Mouse (Mus musculus): Measurements from ENCODE around the gene Prkg2. TPM values are rescaled to one million over a fixed set of nuclear protein-coding genes. Genes with fewer than 3 reads are reported as not detected.

Prkg2 gene
- polyA plus RNA-seq, 1 experiment from 2014 or later = 1.1 TPM

GRCm38 (mm10) chr5:99010448-99011151 lies 26.6 kb downstream of the Prkg2 start:
- 89% methylated on average over 14 of the region's 14 CpGs for WGBS
- ATAC-seq (ENCODE audit: low FRiP score) = no peak
- no peaks in the 10 kb centered on the region for H3K27me3 ChIP-seq
- H3K4me2 ChIP-seq = no peak overlapping the region
- H3K9me3 ChIP-seq = no peaks in the 10 kb centered on the region
- H3K4me3 ChIP-seq = no peak overlapping the region
- no peaks in the 10 kb centered on the region for H3K4me1 ChIP-seq (replicated peaks)
- no peaks in the 10 kb centered on the region for H3K36me3 ChIP-seq
- no peak overlapping the region for H3K9ac ChIP-seq
- no peak overlapping the region for H3K27ac ChIP-seq

- Histone ChIP-seq H3K9ac (no peak overlapping the region), H3K9me3 (no peaks in the 10 kb centered on the region), H3K4me3 (no peak overlapping the region), H3K4me2 (no peak overlapping the region), H3K27ac (no peak overlapping the region), H3K36me3 (no peaks in the 10 kb centered on the region), H3K4me1 (replicated peaks) (peaks cover 2% of the 10 kb centered on the region; the same call in 1 of the 2 replicates), H3K27me3 (no peaks in the 10 kb centered on the region)
- 69% methylated on average over 4 of the region's 4 CpGs for WGBS
- no peak for ATAC-seq (ENCODE audit: low FRiP score)
These were observed 39.0 kb downstream of the Prkg2 start for GRCm38 (mm10) chr5:98998104-98998503.

- Histone ChIP-seq H3K27ac (no peak overlapping the region), H3K27me3 (no peaks in the 10 kb centered on the region), H3K9ac (no peak overlapping the region), H3K36me3 (no peaks in the 10 kb centered on the region), H3K9me3 (no peaks in the 10 kb centered on the region), H3K4me1 (replicated peaks) (peaks cover 2% of the 10 kb centered on the region; the same call in 1 of the 2 replicates), H3K4me2 (no peak overlapping the region), H3K4me3 (no peak overlapping the region)
- WGBS = 41% methylated on average over 4 of the region's 4 CpGs
- peak; percentile 61; the same call in 1 of the 2 replicates for ATAC-seq (ENCODE audit: low FRiP score)
These were observed 41.4 kb downstream of the Prkg2 start for GRCm38 (mm10) chr5:98995767-98996166.

- 87% methylated on average over 4 of the region's 4 CpGs for WGBS
- peaks cover 4% of the 10 kb centered on the region for H3K4me1 ChIP-seq (replicated peaks)
These were observed 45.6 kb downstream of the Prkg2 start for GRCm38 (mm10) chr5:98991600-98991999.

GRCm38 (mm10) chr5:98987634-98988033 lies 49.5 kb downstream of the Prkg2 start:
- 31% methylated on average over 1 of the region's 1 CpGs for WGBS
- no peak overlapping the region for H3K4me3 ChIP-seq
- H3K4me2 ChIP-seq = no peak overlapping the region
- H3K9ac ChIP-seq = no peak overlapping the region
- H3K27ac ChIP-seq = no peak overlapping the region
- peaks cover 10% of the 10 kb centered on the region for H3K4me1 ChIP-seq (replicated peaks)
- ATAC-seq (ENCODE audit: low FRiP score) = peak; percentile 64; the same call in 1 of the 2 replicates
- H3K9me3 ChIP-seq = no peaks in the 10 kb centered on the region
- no peaks in the 10 kb centered on the region for H3K27me3 ChIP-seq
- no peaks in the 10 kb centered on the region for H3K36me3 ChIP-seq

More at GRCm38 (mm10) chr5:98991600-98991999, 45.6 kb downstream of the Prkg2 start:
- Histone ChIP-seq H3K9me3 (no peaks in the 10 kb centered on the region), H3K9ac (no peak overlapping the region), H3K27me3 (no peaks in the 10 kb centered on the region), H3K36me3 (no peaks in the 10 kb centered on the region), H3K4me3 (no peak overlapping the region), H3K27ac (no peak overlapping the region), H3K4me2 (no peak overlapping the region)
- no peak for ATAC-seq (ENCODE audit: low FRiP score)

- no peak overlapping the region for H3K9ac ChIP-seq
- no peaks in the 10 kb centered on the region for H3K36me3 ChIP-seq
- no peak overlapping the region for H3K4me2 ChIP-seq
- peaks cover 10% of the 10 kb centered on the region for H3K4me1 ChIP-seq (replicated peaks)
- ATAC-seq (ENCODE audit: low FRiP score) = no peak
- H3K9me3 ChIP-seq = no peaks in the 10 kb centered on the region
- H3K27ac ChIP-seq = no peak overlapping the region
- WGBS = 65% methylated on average over 3 of the region's 3 CpGs
- H3K4me3 ChIP-seq = no peak overlapping the region
- H3K27me3 ChIP-seq = no peaks in the 10 kb centered on the region
These were observed 50.0 kb downstream of the Prkg2 start for GRCm38 (mm10) chr5:98987116-98987515.

GRCm38 (mm10) chr5:98986459-98986858 lies 50.7 kb downstream of the Prkg2 start:
- Histone ChIP-seq H3K9me3 (no peaks in the 10 kb centered on the region), H3K4me2 (no peak overlapping the region), H3K4me1 (replicated peaks) (peaks cover 10% of the 10 kb centered on the region), H3K27ac (no peak overlapping the region), H3K36me3 (no peaks in the 10 kb centered on the region), H3K27me3 (no peaks in the 10 kb centered on the region), H3K9ac (no peak overlapping the region), H3K4me3 (no peak overlapping the region)
- WGBS = 28% methylated on average over 4 of the region's 4 CpGs
- ATAC-seq (ENCODE audit: low FRiP score) = no peak

GRCm38 (mm10) chr5:98986011-98986410 lies 51.1 kb downstream of the Prkg2 start:
- Histone ChIP-seq H3K9ac (no peak overlapping the region), H3K27ac (no peak overlapping the region), H3K9me3 (no peaks in the 10 kb centered on the region), H3K4me2 (no peak overlapping the region), H3K36me3 (no peaks in the 10 kb centered on the region), H3K4me1 (replicated peaks) (peaks cover 10% of the 10 kb centered on the region), H3K4me3 (no peak overlapping the region), H3K27me3 (no peaks in the 10 kb centered on the region)
- ATAC-seq (ENCODE audit: low FRiP score) = no peak
- WGBS = 34% methylated on average over 4 of the region's 4 CpGs

GRCm38 (mm10) chr5:98985077-98985476 lies 52.1 kb downstream of the Prkg2 start:
- WGBS = 77% methylated on average over 3 of the region's 3 CpGs
- Histone ChIP-seq H3K9ac (no peak overlapping the region), H3K27ac (no peak overlapping the region), H3K9me3 (no peaks in the 10 kb centered on the region), H3K4me2 (no peak overlapping the region), H3K4me3 (no peak overlapping the region), H3K36me3 (no peaks in the 10 kb centered on the region), H3K4me1 (replicated peaks) (peaks cover 10% of the 10 kb centered on the region), H3K27me3 (no peaks in the 10 kb centered on the region)
- no peak for ATAC-seq (ENCODE audit: low FRiP score)

- Histone ChIP-seq H3K9ac (no peak overlapping the region), H3K36me3 (no peaks in the 10 kb centered on the region), H3K4me3 (no peak overlapping the region), H3K27ac (no peak overlapping the region), H3K9me3 (no peaks in the 10 kb centered on the region), H3K27me3 (no peaks in the 10 kb centered on the region), H3K4me2 (no peak overlapping the region), H3K4me1 (replicated peaks) (peaks cover 4% of the 10 kb centered on the region)
- WGBS = 91% methylated on average over 7 of the region's 7 CpGs
- no peak for ATAC-seq (ENCODE audit: low FRiP score)
These were observed 55.8 kb downstream of the Prkg2 start for GRCm38 (mm10) chr5:98981304-98981703.

- 89% methylated on average over 6 of the region's 6 CpGs for WGBS
- no peak for ATAC-seq (ENCODE audit: low FRiP score)
- H3K4me1 ChIP-seq (replicated peaks) = no peaks in the 10 kb centered on the region; the same call in 1 of the 2 replicates
These were observed 58.8 kb downstream of the Prkg2 start for GRCm38 (mm10) chr5:98978316-98978715.

GRCm38 (mm10) chr5:98975877-98976672 lies 61.1 kb downstream of the Prkg2 start:
- no peak overlapping the region for H3K9ac ChIP-seq
- no peak overlapping the region for H3K4me2 ChIP-seq
- no peaks in the 10 kb centered on the region for H3K36me3 ChIP-seq
- no peak overlapping the region for H3K4me3 ChIP-seq
- H3K27me3 ChIP-seq = no peaks in the 10 kb centered on the region
- H3K27ac ChIP-seq = no peak overlapping the region
- H3K9me3 ChIP-seq = no peaks in the 10 kb centered on the region
- peak; percentile 69 for ATAC-seq (ENCODE audit: low FRiP score)
- WGBS = 44% methylated on average over 10 of the region's 10 CpGs
- no peaks in the 10 kb centered on the region; the same call in 1 of the 2 replicates for H3K4me1 ChIP-seq (replicated peaks)

More at GRCm38 (mm10) chr5:98978316-98978715, 58.8 kb downstream of the Prkg2 start:
- Histone ChIP-seq H3K4me3 (no peak overlapping the region), H3K36me3 (no peaks in the 10 kb centered on the region), H3K9me3 (no peaks in the 10 kb centered on the region), H3K27me3 (no peaks in the 10 kb centered on the region), H3K9ac (no peak overlapping the region), H3K27ac (no peak overlapping the region), H3K4me2 (no peak overlapping the region)
